Mouse (Mus musculus) ES-CJ7 (cell line): ENCODE data around the gene Zic4.

Source experiments
- DNase-seq: peaks from one replicate; pipeline ENCODE4 v3.0.0; 2011; ENCODE audit warnings: low read depth, low spot score

Gene Zic4

DNA sequence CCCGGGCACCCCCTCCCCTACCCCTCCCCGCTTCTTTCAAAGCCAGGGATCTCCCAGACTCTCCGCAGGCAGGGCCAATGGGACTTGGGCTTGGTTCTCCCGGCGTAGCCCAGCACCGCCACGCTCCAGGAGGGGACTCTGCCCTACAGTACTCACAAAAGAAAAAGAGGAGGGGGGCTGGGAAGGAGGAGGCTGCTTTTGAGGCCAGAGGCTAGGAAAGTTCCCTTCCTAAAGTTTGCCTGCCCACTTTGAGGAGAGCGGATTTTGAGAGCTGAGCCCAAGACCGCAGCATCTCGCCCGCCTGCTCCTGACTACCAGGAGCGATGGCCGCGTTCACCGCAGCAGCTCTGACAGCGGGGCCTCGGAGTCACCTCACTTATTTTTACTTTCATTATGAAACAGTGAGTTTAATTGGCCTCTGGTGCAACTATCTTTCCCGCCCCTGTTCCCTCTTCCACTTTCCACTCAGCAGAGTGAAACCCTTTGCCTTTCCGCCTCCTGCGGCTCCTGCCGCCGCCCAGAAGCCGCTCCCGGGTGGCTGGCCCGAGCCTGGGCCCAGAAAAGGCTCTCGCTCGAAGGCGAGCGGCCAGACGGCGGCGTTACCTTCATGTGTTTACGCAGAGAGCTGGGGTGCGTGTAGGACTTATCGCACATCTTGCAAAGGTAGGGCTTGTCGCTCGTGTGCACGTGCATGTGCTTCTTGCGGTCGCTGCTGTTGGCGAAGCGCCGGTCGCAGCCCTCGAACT, at the start of gene Zic4:
TSS of gene Zic4 (plus strand) at position 558 of the 746 bp plus-strand sequence.
- DNase-seq, result peak; percentile 88

DNA sequence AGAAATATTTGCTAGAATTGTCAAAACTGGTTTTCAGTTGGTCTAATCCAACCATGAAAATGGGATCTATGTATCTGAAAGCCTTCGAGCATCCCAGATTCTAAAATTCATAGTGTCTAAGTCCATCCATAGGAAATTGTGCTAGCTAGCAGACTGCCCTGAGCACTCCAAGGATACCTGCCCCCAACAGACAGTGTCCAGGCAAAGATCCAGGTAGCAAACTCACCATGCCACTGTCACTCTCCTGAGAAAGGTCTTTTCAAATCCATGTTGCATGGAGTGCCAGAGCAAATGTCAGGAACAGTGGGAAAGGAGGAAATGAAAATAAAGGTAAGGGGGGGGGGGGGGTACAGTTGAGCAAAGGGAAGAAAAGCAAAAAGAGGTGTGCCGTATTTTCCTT, 14.6 kb upstream of the Zic4 start:
- no peak for DNase-seq

DNA sequence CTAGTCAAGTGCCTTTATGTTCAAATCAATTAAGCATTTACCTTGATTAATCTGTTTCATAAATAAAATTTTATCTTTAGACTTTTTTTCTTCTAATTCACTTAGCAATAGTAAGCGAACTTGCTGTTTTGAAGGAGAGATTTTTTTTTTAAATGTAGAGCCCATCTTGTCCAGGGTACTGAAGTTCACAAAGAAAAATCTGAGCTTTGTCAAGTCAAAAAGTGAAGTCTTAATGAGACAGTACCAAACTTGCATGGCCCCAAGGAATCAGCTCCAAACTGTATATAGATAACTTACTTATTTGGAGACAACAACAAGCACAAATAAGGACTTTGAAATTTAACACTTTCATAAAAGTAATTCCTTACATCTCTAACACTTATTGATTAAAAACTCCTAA, 13.5 kb upstream of the Zic4 start:
- no peak for DNase-seq

DNA sequence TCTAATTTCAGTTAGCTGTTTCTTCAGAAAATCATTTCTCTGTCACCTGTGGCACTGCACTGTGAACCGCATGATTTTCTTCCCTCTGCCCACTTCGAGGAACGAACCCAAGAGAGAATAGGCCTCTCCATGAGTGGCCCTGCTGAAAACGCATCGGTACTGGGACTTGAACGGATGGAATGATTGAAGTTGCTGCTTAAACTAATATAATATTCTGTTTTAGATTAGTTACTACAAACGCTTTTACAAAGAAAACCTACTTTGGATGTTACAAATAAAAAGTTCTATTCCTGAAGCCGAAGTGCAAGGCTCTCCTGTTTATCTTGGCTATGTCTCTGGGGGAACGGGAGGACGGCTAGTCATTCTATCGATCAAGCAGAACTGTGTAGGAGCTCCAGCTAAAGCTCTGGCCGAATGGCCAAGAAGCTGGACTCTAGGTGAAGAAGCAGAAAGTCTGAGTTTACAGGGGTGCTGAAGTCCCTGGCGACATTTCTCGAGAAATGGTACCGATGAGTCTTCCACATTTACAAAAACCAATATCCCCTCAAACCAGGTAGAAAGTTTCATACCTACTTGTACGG, 11.9 kb upstream of the Zic4 start:
- no peak for DNase-seq

DNA sequence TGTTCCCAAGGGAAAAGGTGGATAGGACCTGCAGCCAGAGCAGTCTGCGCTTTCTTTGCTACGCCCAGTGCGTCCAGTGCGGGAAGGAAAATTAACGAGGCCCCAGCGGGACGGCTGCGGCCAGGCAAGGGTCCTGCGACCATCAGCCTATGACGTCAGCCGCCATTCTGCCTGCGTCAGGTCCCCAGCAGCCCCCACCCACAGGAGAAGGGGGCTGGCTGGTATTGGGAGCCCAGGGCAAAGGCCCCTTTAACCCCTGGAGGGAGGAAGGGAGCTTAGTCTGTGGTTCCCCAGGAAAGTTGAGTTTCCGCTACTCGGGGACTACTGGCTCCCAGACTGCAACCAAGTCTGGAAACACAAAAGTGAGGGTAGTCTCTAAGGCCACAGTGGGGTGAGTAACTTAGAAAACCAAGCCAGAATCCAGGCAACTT, 11.3 kb upstream of the Zic4 start:
- DNase-seq, result peak; percentile 36

DNA sequence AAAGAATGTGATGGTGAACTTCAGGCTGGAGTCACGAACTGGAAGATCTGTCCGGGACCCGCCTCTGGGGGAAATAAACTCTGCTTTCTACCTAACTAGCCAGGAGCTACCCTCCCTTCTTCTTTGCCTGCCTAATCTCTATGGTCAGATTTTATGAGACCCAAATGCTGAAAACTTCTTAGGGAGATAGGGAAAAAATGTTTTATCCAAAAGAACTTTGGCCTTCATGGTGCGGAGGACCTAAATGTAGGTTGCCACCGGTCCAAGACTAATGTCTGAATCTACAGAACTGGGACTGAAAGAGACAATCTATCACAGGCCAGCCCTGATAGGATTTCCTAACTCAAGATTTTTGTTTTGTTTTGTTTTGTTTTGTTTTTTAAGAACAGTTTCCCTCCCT, 10.9 kb upstream of the Zic4 start:
- no peak for DNase-seq

DNA sequence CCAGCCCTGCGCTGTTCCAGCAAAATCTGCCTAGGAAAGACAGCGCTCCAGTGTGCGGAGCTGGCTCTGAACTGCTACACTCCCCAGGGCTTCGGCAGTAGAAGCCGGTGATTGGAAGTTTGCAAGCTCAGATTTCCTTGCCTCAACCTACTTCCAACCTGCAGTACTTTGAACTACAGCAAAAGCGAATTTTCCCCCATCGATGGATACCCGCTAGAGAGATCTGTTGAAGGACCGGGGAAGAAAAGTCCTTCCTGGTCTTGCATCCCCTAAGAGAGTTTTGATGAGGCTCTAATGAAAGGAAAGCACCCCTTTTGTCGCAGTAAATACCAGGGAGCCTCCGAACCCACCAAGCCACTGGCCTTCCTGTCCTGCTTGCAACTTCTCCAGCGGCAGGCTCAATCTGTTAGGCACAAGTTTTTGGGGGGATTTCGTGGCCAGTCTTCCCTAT, 10.2 kb upstream of the Zic4 start:
- DNase-seq, result no peak

DNA sequence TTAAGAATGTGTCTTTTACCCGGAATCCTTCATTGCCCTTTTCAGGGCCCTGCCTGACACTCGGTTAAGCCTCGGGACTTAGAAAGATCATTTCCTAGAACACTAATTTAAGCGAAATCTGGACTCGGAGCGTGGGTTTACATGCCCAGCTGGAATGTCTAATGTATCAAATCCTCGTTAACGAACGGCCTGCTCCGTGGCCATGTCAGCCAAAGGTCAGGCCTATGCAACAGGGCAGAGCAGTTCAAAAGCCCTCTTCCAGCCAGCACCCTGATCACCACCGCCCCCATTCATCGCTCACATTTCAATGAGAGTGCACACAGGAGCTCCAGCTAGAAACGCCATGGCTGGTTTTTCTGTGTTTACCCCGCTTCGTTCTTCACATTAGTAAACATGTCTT, 9.4 kb upstream of the Zic4 start:
- DNase-seq, result no peak

DNA sequence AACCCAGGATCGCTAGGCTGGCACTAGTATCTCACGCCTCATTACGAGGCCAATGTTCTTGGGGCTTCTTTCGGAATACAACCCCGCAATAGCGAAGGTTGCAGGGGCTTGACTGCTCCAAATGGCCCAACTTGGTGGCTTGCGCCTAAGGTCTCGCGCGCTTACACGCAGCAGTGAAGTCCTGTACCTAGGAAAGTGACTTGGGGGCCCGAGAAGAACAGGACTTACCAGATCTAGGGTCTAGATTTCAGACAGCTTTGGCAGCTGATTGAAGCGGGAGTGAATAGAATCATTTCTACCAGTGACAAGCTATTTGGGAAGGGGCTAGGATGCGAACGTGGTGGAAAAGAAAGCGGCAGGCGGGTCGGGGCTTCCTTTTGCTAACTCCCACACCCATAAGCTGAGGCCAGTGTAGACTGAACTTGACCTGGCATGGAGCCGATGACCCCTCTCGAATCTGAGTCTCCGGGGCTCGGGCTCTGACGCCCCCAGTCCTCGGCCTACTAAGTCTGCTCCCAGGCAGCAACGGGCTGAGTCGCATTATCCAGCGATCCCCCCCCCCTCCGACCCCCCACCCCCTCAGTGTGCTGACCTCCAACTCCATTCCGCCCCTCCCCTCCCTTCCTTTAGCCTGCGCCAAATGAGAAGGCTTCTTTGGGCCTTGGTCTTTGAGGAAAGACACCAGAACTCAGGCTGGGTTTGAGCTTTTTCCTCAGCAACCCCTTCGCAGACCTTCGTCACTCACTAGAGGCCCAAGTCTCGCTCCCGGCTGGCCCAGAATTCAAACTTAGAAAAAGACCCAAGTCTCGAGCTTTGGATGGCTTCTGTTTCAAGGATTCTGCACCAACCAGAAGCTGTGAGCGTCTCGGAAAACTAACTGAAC, 8.4 kb upstream of the Zic4 start:
- DNase-seq, result no peak

DNA sequence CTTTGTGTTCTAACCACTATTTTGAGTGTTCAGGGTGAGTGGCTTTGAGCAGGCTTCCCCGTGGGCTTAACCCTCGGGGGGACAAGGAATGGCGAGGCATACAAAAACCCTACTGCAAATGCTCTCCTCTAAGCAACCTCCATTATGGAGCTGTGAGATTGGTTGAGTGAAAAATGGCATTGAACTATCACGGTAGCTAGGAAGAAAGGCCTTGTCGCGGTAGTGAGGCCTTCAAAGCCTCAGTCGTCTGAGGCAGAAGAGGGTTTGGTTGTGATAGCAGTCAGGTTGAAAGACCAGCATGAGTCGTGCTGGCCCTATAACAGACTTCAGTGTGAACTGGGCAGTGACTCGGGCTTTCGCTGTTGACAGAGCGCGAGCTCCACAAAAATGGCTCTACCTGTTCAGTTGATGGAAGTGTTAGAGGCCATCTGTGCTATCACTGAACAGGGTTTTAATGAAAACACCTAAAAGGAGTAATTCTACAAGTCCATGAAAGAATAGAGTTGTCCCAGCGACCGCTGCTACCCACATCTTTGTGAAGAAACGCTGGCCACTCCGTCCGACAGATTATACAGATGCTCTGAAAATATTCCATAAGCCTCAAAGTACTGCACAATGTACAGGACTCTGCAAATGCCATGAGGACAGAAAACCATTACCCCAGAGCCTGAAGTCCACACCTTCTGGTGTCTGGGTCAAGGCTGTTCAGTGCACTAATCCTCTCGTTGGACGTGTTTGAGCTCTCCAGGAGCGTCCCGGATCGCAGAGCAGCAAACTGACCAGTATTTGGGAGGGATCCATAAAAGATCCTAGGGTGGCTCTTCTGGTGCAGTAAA, 7.6 kb upstream of the Zic4 start:
- DNase-seq, result no peak

DNA sequence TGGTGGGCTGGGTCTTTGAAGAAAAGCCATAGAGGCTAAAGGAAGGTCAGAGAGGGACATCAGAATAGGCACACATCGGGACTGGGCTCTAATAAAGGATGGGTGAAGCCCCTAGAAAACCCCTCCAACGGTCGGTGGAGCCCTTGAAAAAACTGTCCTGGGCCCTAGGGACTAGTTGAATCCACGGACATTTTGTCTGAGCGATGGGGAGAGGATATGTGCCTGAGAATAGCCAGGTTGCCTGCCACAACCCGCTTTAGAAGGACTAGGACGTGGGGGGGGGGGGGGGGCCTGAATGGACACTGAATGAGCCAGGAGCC, 7.0 kb upstream of the Zic4 start:
- no peak for DNase-seq

DNA sequence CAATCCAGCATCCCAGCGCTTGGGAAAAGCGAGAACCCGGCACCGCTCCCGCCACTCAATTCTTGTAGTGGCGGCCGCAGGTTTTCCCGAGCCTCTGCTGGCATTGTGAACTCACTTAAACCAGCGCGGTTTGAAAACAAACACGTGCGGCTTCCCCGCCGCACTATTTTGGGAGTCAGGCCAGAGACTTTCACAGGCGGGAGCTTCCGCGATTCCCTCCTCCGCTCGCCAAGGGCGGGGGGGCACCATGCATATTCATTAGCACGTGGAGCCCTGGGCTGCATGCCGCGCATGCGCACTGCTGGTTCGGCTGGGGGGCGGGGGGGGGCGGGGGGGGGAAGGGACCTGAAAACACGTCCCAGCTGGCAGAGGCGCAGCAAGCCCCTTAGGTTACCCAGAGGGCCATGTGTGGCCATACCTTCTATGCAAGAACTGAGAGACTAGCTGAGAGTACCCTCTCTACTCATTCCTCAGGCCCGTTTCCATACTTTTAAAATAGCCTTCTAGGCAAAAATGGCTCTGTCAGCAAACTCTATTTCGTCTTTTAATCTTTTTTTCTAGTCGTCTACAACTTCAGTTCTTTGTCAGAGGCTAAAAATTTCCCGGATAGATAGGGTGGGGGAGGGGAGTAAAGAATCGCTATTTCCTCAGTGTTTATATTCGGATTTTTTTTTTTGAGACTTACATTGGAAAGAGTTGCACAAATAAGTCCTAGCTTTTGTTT, 6.4 kb upstream of the Zic4 start:
- DNase-seq, result peak; percentile 77

DNA sequence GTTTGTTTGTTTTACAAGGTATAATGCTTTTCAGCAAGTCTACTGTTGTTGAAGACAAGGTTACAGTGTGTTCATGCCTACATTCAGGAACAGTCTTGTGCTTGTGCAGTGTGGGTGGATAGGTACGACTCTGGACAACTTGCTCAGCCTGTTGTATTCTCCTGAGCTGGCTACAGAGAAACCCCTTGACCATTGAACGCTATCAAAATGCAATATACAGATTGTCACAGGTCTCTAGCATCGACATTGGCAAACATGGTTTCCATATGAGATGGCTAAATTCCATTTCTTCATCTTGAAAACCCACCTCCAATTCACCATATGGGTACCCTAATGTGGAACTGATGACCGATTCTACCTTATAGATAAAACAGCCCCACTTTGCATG, 5.9 kb upstream of the Zic4 start:
- no peak for DNase-seq

DNA sequence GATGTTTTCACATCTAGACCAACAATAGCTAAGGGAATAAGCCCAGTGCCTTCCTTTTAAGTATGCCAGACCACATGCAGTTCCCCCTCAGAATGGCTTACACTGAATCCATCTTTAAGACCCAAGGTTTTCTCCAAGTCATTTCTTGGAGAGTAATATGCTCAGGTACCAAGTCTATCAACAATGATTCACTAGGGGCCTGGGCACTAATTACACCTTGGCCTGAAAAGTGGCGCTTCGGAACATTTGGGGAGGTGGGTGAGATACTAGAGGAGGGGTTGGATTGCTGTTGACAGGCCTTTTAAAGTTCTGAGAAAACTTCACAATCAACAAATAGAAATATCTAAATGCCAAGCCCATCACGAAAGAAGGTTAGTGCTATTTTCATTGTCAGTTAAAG, 4.9 kb upstream of the Zic4 start:
- DNase-seq, result no peak

DNA sequence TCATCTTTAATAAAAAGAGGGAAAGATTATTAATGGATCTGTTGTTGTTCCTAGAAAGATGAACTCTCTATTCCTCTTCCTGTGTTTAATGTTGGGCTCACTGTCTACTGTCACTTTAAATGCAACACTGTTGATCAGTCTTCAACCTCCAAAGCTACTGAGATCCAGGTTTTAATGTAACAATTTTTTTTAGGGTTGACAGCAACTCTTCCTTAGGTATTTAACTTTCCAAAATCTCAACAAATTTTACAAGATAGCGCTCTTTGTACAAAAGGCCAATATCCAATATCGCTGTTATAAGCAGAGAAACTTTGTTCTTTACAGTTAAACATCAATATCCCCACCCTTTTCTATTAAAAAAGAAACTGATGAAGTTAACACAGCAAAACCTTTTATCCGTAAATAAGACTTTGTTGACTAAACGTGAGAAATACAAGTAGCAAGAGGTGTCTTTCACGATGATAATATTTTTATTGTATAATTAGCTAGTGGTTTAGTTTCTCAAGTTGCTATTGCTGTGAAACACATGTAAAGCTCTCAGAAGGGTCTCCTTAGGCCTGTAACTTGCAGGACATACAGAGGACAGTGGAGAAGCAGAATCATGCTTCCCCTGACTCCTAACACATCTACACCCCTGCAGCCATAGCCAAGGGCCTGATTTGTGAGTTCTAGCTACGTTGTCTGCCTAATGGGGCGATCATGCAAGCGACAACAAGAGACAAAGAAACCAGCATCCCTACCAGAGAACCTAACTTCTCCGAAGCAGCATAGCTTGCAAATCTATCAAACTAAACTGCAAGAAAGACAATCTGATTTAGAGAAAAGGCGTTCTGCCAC, 3.1 kb upstream of the Zic4 start:
- DNase-seq, result no peak

DNA sequence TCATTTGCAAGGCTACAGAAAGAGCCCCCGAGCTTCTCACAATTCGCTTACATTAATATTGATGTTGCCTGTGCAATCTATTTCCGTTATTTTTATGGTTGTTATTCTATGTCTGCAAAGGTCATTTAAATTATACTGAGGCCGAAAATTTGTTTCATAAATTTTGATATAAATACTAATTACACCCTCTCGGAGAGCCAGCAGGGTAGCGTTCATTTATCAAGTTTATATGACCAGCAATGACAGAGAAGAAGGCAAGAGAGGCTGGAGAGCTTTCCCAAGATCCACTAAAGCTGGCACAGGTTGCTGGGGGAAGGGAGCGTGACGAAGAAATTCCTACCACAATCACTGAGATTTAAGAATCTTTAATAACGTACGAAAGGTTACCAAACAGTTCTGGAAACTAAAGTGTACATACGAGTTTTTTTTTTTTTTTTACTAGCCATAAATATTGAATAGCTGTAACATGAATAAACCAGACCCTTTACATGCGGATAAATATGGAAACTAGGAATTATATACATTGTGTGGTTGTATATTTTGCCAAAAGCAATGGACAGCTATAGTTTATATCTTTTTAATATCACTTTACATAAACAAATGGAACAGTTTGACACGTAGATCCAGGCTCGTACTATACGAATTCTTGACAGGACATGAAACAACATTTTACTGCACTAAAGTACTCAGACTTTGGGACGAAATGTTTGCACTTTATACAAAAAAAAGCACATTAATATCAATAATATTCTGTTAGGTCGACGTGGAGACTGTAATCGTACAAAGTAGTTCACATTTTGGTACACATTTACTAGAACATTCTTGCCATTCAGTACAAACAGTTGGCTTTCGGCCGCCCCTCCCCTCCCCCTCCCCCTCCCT, 1.8 kb upstream of the Zic4 start:
- no peak for DNase-seq

DNA sequence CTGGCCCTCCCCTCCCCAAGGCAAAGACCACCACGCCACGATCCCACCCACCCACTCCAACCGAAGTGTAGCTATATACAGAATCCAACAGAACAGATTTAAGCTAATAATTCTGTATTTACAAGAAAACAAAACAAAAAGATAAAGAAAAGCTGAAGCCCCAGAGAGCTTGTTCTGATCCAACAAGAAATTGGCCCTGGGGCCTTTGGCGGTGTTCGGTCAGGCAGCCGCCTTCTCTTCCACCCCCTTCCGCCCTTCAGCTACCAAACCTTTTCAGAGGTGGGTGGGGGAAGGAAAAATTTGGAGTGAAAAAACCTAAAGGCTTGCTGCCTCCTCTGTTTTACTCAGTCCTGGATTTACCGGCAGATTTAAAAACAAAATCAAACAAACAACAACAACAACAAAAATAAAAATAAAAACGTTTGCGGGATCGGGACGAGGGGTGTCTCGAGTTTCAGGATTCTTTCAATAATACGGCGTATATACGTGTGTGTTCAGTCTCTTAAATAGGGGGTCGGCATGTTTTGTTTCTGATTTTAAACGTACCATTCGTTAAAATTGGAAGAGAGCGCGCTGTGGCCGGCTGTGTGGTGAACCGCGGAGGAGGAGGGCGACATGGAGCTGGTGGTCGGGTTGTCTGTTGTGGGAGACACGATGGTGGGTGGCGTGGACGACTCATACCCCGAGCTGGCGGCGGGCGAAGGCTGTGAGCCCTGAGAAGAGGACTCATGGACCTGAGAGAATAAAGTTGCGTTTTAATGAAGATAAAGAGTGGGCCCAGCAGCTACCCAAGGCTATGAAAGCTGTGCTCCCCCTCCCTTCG, 969 bp upstream of the Zic4 start:
- peak; percentile 64 for DNase-seq

DNA sequence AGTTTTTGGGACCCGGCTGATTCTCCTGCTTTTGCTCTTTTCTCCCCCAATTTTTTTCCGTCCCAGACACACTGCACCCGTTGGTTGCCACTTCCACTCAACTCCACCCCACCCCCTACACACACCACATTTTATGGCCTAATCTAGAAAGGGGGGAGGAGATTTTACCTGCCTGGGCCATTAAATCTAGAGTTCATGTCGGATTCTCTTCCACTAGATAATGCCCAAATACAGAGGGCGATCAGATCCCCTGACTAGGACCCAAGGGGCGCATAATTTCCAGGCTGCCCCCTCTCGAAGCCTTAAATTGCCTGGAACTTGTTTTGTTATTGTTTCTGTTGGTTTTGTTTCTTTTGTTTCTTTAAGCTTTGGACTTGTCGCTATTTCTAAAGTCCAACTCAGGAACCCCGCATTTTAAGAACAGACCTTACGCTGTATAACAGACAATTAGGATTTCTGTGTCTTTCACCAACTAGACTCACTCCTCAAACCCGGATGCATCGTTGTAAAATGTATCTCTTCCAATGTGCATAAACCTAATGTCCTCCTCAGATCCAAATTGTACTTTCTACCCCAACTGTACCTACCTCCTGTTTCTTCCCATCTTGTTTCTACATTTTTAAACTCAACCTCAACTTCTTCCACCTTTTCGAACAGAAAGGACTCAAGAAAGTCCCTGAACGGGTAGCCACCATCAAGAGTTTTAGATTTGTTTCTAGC, 958 bp downstream of the Zic4 start:
- DNase-seq, result peak; percentile 14
